Mouse (Mus musculus): ENCODE measurements around the gene Mapre3. TPM values are rescaled to one million over a fixed set of nuclear protein-coding genes. Genes with fewer than 3 reads are reported as not detected.
A peak's percentile ranks its signal among the peaks of the same experiment; 100 is the strongest.

Mapre3 gene
- polyA plus RNA-seq, 1 experiment from 2014 or later, result 73.1 TPM

GRCm38 (mm10) chr5:30797982-30798381 is 16.5 kb upstream of the Mapre3 start:
- WGBS, result 83% methylated on average over 8 of the region's 8 CpGs
- no peak overlapping the region for H3K27ac ChIP-seq
- H3K4me3 ChIP-seq, result no peak overlapping the region
- peaks cover 6% of the 10 kb centered on the region for H3K4me1 ChIP-seq
- no peak overlapping the region for H3K9ac ChIP-seq
- H3K4me2 ChIP-seq (replicated peaks), result no peak overlapping the region
- H3K36me3 ChIP-seq, result peaks cover 63% of the 10 kb centered on the region
- no peak for ATAC-seq (ENCODE audit: low FRiP score)
- H3K27me3 ChIP-seq, result no peaks in the 10 kb centered on the region
- H3K9me3 ChIP-seq (replicated peaks), result no peaks in the 10 kb centered on the region

- Histone ChIP-seq H3K4me3 (no peak overlapping the region), H3K9me3 (replicated peaks) (no peaks in the 10 kb centered on the region), H3K4me1 (peaks cover 6% of the 10 kb centered on the region), H3K36me3 (peaks cover 53% of the 10 kb centered on the region), H3K27me3 (no peaks in the 10 kb centered on the region), H3K27ac (peak overlapping the region; percentile 3; the same call in 1 of the 2 replicates), H3K9ac (no peak overlapping the region), H3K4me2 (replicated peaks) (no peak overlapping the region)
- WGBS, result 72% methylated on average over 6 of the region's 6 CpGs
- no peak for ATAC-seq (ENCODE audit: low FRiP score)
These were observed 15.5 kb upstream of the Mapre3 start for GRCm38 (mm10) chr5:30798965-30799364.

DNA sequence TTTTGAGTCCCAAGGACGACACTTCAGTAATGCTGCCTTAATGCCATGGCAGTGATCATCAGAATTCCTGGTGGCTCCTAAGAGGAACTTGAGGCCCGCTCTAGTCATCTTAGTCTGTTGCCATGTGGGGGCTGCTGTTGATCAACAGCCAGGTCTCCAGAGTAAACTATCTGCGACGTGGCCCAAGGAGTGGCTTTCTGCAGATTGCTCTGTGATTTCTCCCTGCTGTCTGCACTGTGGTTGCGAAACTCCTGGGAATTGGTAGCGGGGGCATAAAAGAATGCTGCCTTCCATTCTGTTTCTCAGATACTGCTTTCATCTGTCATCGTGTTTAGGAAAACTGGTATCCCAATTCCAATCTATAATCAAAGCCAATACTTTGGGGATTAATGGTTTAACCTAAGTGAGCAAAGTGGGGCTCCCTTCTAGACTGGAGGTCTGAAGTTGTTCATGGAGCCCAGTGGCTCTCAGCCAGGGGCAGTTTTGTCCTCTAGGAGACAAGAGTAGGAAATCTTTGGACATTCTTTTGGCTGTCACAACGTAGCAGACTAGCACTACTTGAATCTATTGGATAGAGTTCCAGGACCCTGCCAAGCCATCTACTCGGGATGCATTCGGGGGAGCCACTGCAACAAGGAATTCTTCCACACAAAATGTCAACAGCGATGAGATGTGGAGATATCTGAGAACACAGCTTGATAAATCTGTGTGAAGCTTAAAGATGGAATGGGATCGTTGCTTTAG is 11.5 kb upstream of the Mapre3 start:
- H3K27me3 ChIP-seq, result no peaks in the 10 kb centered on the region
- H3K27ac ChIP-seq, result 0 out of 2 replicates have a peak overlapping the region, but pooled peaks have one; percentile 12
- 82% methylated on average over 12 of the region's 12 CpGs for WGBS
- H3K4me3 ChIP-seq, result no peak overlapping the region
- no peak overlapping the region for H3K4me2 ChIP-seq (replicated peaks)
- H3K36me3 ChIP-seq, result peaks cover 14% of the 10 kb centered on the region; the same call in 1 of the 2 replicates
- ATAC-seq (ENCODE audit: low FRiP score), result no peak
- no peaks in the 10 kb centered on the region; the same call in 1 of the 2 replicates for H3K4me1 ChIP-seq
- H3K9me3 ChIP-seq (replicated peaks), result no peaks in the 10 kb centered on the region
- H3K9ac ChIP-seq, result no peak overlapping the region

GRCm38 (mm10) chr5:30806106-30806505 is 8.3 kb upstream of the Mapre3 start:
- WGBS, result 8% methylated on average over 3 of the region's 3 CpGs

DNA sequence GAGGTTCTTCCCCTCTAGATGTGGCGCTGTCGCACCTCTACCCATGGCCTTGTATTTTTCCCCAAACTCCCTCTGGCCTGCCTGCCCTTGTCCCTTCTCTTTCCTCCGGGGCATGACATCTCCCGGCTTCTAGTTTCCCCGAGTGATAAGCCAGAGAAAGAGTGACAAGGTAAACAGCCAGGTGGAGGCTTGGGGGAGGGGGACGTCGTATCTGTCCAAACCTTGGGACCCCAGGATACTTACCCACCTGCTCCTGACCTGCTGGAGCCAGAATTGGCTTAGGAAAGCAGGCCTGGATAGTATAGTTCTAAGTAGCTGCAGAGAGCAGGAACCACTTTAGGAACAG is 652 bp downstream of the Mapre3 start:
- Histone ChIP-seq H3K36me3 (no peaks in the 10 kb centered on the region), H3K9ac (peak overlapping the region; percentile 97), H3K4me2 (replicated peaks) (peak overlapping the region; percentile 88), H3K4me3 (peak overlapping the region; percentile 88), H3K27me3 (0 out of 2 replicates have a peak, but pooled peaks cover 6% of the 10 kb centered on the region), H3K4me1 (peaks cover 34% of the 10 kb centered on the region), H3K27ac (peak overlapping the region; percentile 95), H3K9me3 (replicated peaks) (no peaks in the 10 kb centered on the region)
- WGBS, result 4% methylated on average over 7 of the region's 7 CpGs
- peak; percentile 11; the same call in 1 of the 2 replicates for ATAC-seq (ENCODE audit: low FRiP score)

More at GRCm38 (mm10) chr5:30806106-30806505, 8.3 kb upstream of the Mapre3 start:
- Histone ChIP-seq H3K9me3 (replicated peaks) (no peaks in the 10 kb centered on the region), H3K27me3 (0 out of 2 replicates have a peak, but pooled peaks cover 2% of the 10 kb centered on the region), H3K9ac (no peak overlapping the region), H3K4me2 (replicated peaks) (no peak overlapping the region), H3K36me3 (no peaks in the 10 kb centered on the region), H3K4me1 (no peaks in the 10 kb centered on the region), H3K27ac (no peak overlapping the region), H3K4me3 (no peak overlapping the region)
- ATAC-seq (ENCODE audit: low FRiP score), result peak; percentile 62

DNA sequence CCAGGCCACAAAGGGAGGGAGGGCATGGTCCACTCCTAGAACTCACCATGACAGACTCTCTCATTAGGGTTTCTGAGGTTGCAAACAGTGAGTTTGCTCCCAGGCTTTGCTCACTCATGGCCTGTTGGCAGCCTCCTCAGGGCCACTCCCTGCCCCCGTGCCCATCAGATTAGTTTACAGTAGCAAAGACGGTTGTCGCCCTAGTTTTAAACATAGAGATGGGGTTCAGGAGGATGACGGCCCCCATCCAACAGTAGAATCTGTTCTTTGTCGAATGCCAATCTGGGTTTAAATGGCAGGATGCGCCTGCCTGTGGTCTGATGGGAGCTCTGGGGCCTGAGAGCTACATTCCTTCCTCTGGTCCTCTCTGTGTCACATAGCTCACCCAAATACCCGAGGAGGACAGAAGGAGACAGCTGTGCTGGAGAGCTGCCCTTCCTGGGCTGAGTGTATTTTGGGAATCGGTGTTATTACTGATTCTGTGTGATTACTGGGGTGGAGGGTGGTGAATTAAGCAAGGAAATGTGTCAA is 1.9 kb downstream of the Mapre3 start:
- 0 out of 2 replicates have a peak, but pooled peaks cover 4% of the 10 kb centered on the region for H3K27me3 ChIP-seq
- WGBS, result 82% methylated on average over 8 of the region's 8 CpGs
- peak overlapping the region; percentile 88 for H3K4me2 ChIP-seq (replicated peaks)
- H3K4me3 ChIP-seq, result peak overlapping the region; percentile 88; the same call in 1 of the 2 replicates
- H3K9me3 ChIP-seq (replicated peaks), result no peaks in the 10 kb centered on the region
- H3K36me3 ChIP-seq, result no peaks in the 10 kb centered on the region
- no peak overlapping the region for H3K27ac ChIP-seq
- H3K4me1 ChIP-seq, result peaks cover 34% of the 10 kb centered on the region
- no peak for ATAC-seq (ENCODE audit: low FRiP score)
- peak overlapping the region; percentile 1; the same call in 1 of the 2 replicates for H3K9ac ChIP-seq

GRCm38 (mm10) chr5:30818758-30819309 is 4.4 kb downstream of the Mapre3 start:
- peaks cover 32% of the 10 kb centered on the region for H3K4me1 ChIP-seq
- no peak overlapping the region for H3K4me2 ChIP-seq (replicated peaks)
- WGBS, result 93% methylated on average over 8 of the region's 8 CpGs
- no peak for ATAC-seq (ENCODE audit: low FRiP score)
- H3K27ac ChIP-seq, result no peak overlapping the region
- H3K9ac ChIP-seq, result no peak overlapping the region
- no peaks in the 10 kb centered on the region for H3K9me3 ChIP-seq (replicated peaks)
- H3K27me3 ChIP-seq, result no peaks in the 10 kb centered on the region
- no peak overlapping the region for H3K4me3 ChIP-seq
- H3K36me3 ChIP-seq, result no peaks in the 10 kb centered on the region

DNA sequence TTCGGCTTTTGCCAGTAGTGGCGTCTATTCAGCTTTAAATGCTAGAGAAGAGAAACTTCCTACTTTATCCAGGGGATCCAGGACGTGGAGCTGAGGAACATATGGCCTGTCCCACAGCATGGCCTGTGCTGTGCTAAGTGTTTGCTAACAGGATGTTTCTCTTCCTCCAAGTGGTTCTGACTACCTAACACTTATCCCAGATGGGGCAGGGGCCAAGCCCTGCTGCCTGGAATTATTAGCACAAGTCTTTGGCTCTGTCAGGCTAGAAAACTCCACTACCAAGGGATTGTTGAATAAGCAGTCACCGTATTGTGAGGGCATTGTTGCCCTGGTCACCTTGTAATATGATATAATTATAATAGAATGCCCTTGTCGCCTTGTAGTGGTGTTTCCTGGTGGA is 8.2 kb downstream of the Mapre3 start:
- Histone ChIP-seq H3K27ac (no peak overlapping the region), H3K9me3 (replicated peaks) (no peaks in the 10 kb centered on the region), H3K36me3 (no peaks in the 10 kb centered on the region), H3K9ac (no peak overlapping the region), H3K4me1 (peaks cover 21% of the 10 kb centered on the region), H3K27me3 (no peaks in the 10 kb centered on the region), H3K4me2 (replicated peaks) (no peak overlapping the region), H3K4me3 (no peak overlapping the region)
- 77% methylated on average over 5 of the region's 5 CpGs for WGBS
- no peak for ATAC-seq (ENCODE audit: low FRiP score)

- Histone ChIP-seq H3K27me3 (no peaks in the 10 kb centered on the region), H3K9me3 (replicated peaks) (no peaks in the 10 kb centered on the region), H3K27ac (no peak overlapping the region), H3K4me1 (peaks cover 21% of the 10 kb centered on the region), H3K4me3 (no peak overlapping the region), H3K36me3 (no peaks in the 10 kb centered on the region), H3K4me2 (replicated peaks) (no peak overlapping the region), H3K9ac (no peak overlapping the region)
- WGBS, result 85% methylated on average over 3 of the region's 3 CpGs
- ATAC-seq (ENCODE audit: low FRiP score), result no peak
These were observed 8.7 kb downstream of the Mapre3 start for GRCm38 (mm10) chr5:30823091-30823490.

- H3K9ac ChIP-seq, result no peak overlapping the region
- no peaks in the 10 kb centered on the region for H3K9me3 ChIP-seq (replicated peaks)
- H3K4me1 ChIP-seq, result peaks cover 15% of the 10 kb centered on the region
- H3K4me2 ChIP-seq (replicated peaks), result no peak overlapping the region
- H3K36me3 ChIP-seq, result no peaks in the 10 kb centered on the region
- no peak overlapping the region for H3K4me3 ChIP-seq
- no peaks in the 10 kb centered on the region for H3K27me3 ChIP-seq
- WGBS, result 67% methylated on average over 11 of the region's 11 CpGs
- no peak for ATAC-seq (ENCODE audit: low FRiP score)
- H3K27ac ChIP-seq, result no peak overlapping the region
These were observed 9.9 kb downstream of the Mapre3 start for GRCm38 (mm10) chr5:30824124-30824988.

DNA sequence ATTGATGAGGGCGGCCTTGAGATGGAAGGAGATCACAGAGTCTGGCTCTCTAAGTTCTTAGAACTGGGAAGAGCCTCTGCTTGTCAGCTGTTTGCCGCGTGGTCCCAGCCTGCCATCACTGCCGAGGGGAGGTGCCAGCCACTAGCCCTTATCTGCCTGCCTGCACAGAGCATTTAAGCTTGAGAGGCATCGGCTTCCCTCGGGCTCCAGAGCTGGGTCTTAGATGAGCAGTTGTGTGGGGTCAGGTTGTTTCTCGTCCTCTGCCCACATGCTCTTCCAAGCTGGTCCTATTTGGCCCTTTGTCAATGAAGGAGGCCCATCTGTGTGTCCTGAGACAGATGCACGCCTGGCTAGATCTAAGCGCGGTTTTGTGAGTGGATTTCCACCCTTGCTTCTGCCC is 10.7 kb downstream of the Mapre3 start:
- no peak for ATAC-seq (ENCODE audit: low FRiP score)
- WGBS, result 64% methylated on average over 10 of the region's 10 CpGs
- H3K4me2 ChIP-seq (replicated peaks), result no peak overlapping the region

GRCm38 (mm10) chr5:30825821-30826220 is 11.4 kb downstream of the Mapre3 start:
- Histone ChIP-seq H3K36me3 (no peaks in the 10 kb centered on the region), H3K27me3 (no peaks in the 10 kb centered on the region), H3K27ac (no peak overlapping the region), H3K9ac (no peak overlapping the region), H3K9me3 (replicated peaks) (no peaks in the 10 kb centered on the region), H3K4me2 (replicated peaks) (no peak overlapping the region), H3K4me1 (peaks cover 15% of the 10 kb centered on the region), H3K4me3 (no peak overlapping the region)
- no peak for ATAC-seq (ENCODE audit: low FRiP score)
- WGBS, result 80% methylated on average over 6 of the region's 6 CpGs

More for the DNA sequence above, 10.7 kb downstream of the Mapre3 start:
- Histone ChIP-seq H3K9ac (no peak overlapping the region), H3K27me3 (no peaks in the 10 kb centered on the region), H3K4me3 (no peak overlapping the region), H3K9me3 (replicated peaks) (no peaks in the 10 kb centered on the region), H3K36me3 (no peaks in the 10 kb centered on the region), H3K4me1 (peaks cover 15% of the 10 kb centered on the region), H3K27ac (no peak overlapping the region)

Data from hindbrain, embryonic 12.5 days (tissue).